Mouse (Mus musculus) hematopoietic stem cell, adult 5-6 weeks (primary cell): ENCODE measurements around the gene Naa50. TPM values are rescaled to one million over a fixed set of nuclear protein-coding genes. Genes with fewer than 3 reads are reported as not detected.

Experiments
- ATAC-seq, 2 experiments: fragments of 125-278 bp in 1 of 2; replicated peaks in 1 of 2; 2 replicates each; pipeline ENCODE4 v1.8.0; 2016 to 2017; ENCODE audit warnings: inconsistent platforms in 2 of 2, mild to moderate bottlenecking in 2 of 2, moderate number of reproducible peaks in 2 of 2, low read depth in 1 of 2, moderate TSS enrichment in 1 of 2; ENCODE audit not compliant: low FRiP score in 2 of 2, poor library complexity in 2 of 2, severe bottlenecking in 2 of 2, insufficient read depth in 1 of 2, low TSS enrichment in 1 of 2
- total RNA-seq: library from RNA; stranded (forward); fragments of 172-1452, 232-1000 nt; gene quantifications from 2 replicates; pipeline ENCODE4 v1.2.3, GENCODE M21; 2017

The Naa50 gene
- 95.1 and 108 TPM in 2 replicates for total RNA-seq

GRCm38 (mm10) chr16:44139536-44140185, at the start of gene Naa50, which contains the start of gene Atp6v1a:
Naa50 (plus strand) TSS chr16:44139830.
Atp6v1a (minus strand) TSS chr16:44139705.
- peak; percentile 43 to 57; a peak in 3 of 4 replicates for ATAC-seq

DNA sequence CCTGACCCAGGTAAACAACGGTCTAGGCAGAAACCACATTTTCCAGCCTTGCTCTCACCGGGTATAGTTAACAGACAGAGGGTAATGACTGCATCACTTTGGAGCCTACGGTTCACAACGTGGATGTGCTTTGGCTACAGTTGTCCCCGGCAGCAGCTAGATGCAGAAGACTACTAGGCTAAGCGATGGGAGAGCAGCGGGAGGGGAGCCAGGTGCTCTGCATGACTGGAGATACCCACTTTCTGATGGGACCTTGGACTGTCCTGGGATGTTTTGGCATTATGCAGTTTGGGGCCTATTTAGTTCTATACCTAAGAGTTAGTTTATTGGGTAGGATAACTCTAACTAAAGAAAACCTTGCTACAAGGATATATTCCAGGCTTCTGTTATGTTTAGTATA, 40.3 kb upstream of the Naa50 start:
- no peak for ATAC-seq

DNA sequence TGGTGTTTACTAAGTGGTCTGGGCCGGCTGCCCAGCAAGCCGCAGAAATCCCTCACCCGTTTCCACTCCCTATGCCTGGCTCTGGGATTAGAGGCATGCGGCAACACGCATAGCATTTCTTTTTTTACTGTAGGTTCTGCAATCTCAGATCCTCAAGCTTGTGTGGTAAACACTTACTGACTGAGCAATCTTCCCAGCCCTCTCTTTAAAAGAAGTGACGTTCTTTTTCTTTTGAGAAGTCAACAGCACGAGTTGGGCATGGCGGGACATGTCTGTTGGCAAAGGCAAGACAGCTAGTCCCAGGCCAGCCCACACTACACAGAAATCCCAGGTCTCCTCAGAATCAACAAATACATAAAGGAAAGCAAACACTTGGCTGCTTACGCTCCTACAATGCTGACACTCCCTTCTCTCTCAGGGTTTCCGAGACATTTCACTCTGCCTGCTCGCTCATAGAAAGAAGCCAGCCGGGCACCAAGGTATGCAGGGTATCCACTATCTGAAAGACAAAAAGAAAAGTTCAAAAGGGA, 38.4 kb upstream of the Naa50 start:
- no peak for ATAC-seq

GRCm38 (mm10) chr16:44102925-44103324, 36.7 kb upstream of the Naa50 start:
- ATAC-seq: no peak

DNA sequence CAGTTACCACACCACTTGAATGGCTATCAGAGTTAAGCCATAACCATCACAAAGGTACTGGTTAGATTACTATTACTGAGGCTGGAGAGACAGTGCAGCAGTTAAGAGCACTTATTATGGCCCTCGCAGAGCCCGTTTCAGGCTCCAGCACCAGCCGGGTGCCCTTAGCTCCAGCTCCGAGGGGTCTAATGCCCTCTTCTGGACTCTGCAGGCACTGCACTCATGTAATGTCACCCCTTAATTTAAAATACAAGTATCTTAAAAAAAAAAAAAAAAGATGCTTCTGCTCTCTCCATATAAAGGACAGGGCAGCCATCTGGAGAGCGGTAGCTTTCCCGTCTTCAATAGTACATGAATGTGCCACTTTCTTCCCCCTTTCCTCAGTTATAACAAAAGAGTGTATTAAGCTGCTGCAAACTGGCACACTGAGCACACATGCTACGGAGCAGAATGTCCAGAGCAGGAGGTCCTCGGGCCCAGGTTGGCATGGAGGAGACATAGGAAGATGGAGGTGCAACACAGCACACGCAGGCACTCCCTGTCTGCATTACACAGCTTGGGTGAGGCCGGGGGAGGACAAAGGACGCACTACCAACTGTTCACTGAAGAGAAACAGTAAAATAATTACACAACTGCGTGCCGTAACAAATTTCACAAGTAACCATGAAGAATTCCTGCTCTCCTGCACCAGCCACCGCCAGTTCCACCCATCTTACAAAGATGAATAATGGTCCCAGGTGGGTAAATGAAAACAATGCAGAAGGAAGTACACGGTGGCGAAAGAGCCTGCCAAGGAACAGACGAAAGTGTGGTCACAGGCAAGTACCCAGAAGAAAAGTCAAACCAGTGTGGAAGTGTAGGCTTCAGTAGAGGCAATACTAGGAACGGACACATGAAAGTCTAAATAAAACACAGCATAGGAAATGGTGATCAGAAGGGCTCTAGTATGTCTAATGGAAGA, 35.5 kb upstream of the Naa50 start:
- peak in 1 of 2 experiments; percentile 45; a peak in 2 of 4 replicates for ATAC-seq

GRCm38 (mm10) chr16:44105211-44105610, 34.4 kb upstream of the Naa50 start:
- ATAC-seq: no peak

DNA sequence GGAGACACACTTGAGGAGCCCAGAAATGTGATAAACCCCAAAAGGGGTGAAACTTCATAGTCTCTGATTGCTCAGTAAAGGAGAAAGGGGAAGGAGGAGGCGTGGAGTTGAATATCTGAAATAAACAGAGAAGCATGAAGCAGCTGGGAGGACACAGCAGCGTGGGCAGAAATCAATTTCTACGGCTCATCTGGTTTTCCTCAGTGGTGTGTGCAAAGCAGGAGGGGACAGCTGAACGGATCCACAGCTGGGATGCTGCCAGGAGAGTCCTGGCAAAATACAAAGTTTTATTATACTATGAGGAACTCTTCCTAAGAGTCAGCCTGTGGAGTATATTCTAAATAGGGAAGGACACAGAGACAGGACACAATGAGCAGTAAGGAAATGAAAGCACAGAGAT, 30.6 kb upstream of the Naa50 start:
- no peak for ATAC-seq

- no peak for ATAC-seq
These were observed 19.7 kb upstream of the Naa50 start for GRCm38 (mm10) chr16:44119753-44120501.

DNA sequence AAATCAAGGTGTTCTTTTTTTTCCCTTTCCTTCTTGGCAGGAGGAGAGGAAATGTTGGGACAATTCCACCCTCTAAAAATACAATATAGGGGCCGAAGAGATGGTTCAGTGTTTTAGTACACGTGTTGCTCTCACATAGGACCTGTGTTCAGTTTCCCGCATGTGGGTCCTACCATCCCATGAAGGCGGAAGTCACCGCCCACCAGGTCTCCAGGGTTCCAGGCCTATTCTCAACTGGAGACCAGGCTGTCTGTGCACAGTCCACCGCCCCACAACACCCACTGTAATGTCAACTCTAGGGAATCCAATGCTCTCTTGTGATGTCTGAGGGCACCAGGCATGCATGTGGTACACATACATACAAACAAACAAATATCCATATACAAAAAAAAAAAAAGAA, 17.5 kb upstream of the Naa50 start:
- ATAC-seq: no peak

DNA sequence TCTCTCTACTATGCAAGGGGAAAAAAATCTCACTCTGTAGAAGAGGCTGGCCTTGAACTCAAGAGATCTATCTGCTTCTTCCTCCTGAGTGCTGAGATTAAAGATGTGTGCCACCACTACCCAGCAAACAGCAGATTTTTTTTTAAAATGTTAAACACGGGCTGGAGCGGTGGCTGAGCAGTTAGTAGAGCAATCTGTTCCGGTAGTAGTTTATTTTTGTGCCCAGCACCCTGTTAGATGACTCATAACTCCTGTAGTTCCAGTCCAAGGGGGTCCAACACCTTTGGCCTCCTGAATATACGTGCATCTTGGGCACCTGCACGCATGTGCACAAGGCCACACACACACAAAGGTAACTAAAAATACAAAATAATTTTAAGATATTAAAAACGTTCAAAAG, 17.1 kb upstream of the Naa50 start:
- ATAC-seq: no peak

- ATAC-seq: no peak
These were observed 16.5 kb upstream of the Naa50 start for GRCm38 (mm10) chr16:44122982-44123725.

DNA sequence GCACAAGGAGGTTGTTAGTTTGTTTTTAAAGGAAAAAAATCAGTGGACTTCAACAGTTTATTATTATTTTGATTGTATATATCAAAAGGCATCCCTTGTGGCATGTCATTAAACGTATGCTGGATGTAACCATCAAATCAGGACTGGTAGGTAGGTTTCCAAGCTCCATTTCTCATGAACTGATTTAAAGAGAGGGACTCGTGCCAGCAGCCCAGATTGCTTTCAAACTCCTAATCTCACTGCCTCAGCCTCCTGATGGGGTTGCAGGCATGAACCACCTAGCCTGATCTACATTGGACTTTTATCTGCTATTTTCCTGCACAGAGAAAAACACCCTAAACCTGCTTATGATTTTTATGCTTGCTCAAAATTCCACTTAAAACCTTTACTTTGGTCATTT, 15.8 kb upstream of the Naa50 start:
- no peak for ATAC-seq

DNA sequence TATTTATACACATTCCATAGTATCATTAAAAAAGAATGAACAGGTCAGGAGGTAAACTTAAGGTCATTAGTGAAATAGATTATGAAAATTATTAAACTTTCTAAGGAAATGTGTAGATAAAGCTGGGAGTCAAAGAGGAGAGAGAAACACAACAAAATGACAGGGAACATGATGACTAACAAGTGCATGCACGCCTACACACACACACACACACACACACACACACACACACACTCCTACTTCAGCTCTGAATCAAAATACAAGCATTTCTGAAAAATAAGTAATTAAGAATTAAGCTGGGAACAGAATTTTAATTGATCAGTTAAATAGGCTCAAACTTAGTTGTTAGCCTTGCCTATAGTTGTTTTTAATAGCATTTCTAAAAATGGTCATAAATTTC, 14.9 kb upstream of the Naa50 start:
- ATAC-seq: no peak

DNA sequence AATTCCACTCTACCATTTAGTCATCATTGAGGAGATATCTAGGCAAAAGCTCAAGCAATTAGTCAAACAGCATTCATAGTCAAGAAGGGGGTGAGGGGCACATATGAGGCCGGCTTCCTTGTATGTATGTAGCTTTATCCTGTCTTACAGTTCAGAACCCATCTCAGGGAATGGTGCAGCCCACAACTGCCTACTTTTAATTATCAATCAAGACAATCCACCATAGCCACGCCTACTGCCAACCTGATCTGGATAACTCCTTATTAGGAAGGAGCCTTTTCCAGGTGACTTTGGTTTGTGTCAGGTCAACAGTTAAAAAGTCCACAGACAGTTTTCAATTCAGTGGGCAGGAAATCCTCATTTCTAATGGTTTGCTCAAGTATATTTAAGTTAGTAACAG, 14.2 kb upstream of the Naa50 start:
- no peak for ATAC-seq

DNA sequence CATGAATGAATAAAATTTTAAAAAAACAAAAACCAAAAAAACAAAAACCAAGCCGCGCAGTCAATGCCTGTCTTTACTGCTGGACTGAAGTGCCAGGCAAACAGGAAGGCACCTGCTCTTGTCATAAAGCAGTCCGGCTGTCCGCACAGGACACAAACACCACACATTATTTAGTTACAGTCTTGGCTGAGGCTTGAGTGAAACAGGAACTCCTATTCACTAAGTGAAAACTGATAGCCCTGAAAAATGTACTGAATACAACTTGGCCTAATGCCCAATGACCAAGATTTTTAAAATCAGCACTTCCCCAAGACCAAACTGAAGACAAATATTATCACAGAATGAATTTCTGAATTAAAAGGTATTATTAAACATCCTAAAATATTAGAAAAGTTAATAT, 13.2 kb upstream of the Naa50 start:
- ATAC-seq: peak; percentile 39 to 46; a peak in 1 of 4 replicates

DNA sequence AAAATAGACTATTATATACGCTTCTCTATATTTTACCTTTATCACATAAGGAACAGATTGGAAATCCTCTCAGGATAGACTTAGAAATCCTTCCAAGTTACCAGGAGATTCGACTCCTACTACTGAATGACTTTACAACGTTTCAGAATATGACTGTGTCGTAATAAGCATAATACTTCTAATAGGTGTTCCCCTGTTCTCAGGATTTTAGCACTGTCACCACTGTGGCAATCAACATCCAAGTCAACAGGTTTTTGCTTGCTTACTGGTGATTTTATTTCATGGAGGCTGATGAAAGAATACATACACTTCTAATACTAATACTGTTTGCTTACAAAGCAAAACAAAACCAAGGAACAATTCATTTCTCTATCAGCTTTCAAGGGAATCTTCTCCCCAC, 7.3 kb upstream of the Naa50 start:
- no peak for ATAC-seq

- ATAC-seq: no peak
These were observed 6.4 kb upstream of the Naa50 start for GRCm38 (mm10) chr16:44133187-44133586.
